Mouse (Mus musculus) ovary, postnatal 10 days (tissue): ENCODE results near the gene Stac2.
A peak's percentile ranks its signal among the peaks of the same experiment; 100 is the strongest.

Experiments
- DNase-seq: peaks from one replicate; pipeline ENCODE4 v3.0.0; 2022; ENCODE audit warnings: low spot score

Stac2 gene

GRCm38 (mm10) chr11:98050940-98051339, 2.3 kb downstream of the Stac2 start:
- DNase-seq = no peak

GRCm38 (mm10) chr11:98050520-98050815, 2.8 kb downstream of the Stac2 start:
- DNase-seq = no peak

- no peak for DNase-seq
Measured at GRCm38 (mm10) chr11:98049672-98050519, 3.4 kb downstream of the Stac2 start.

- DNase-seq = no peak
Measured at GRCm38 (mm10) chr11:98047745-98048144, 5.5 kb downstream of the Stac2 start.

- DNase-seq = no peak
Measured at GRCm38 (mm10) chr11:98046466-98046865, 6.8 kb downstream of the Stac2 start.

GRCm38 (mm10) chr11:98045596-98045995, 7.7 kb downstream of the Stac2 start:
- no peak for DNase-seq

- DNase-seq = no peak
Measured at GRCm38 (mm10) chr11:98044074-98044473, 9.2 kb downstream of the Stac2 start.

GRCm38 (mm10) chr11:98042741-98043140, 10.5 kb downstream of the Stac2 start:
- DNase-seq = no peak

GRCm38 (mm10) chr11:98040975-98041374, 12.3 kb downstream of the Stac2 start:
- no peak for DNase-seq

- no peak for DNase-seq
Measured at GRCm38 (mm10) chr11:98037871-98038270, 15.4 kb downstream of the Stac2 start.

GRCm38 (mm10) chr11:98035977-98036377, 17.3 kb downstream of the Stac2 start:
- no peak for DNase-seq

- DNase-seq = no peak
Measured at GRCm38 (mm10) chr11:98034840-98035239, 18.4 kb downstream of the Stac2 start.

- DNase-seq = no peak
Measured at GRCm38 (mm10) chr11:98034061-98034460, 19.2 kb downstream of the Stac2 start.

GRCm38 (mm10) chr11:98031443-98031770, 21.9 kb downstream of the Stac2 start:
- DNase-seq = peak; percentile 77

- DNase-seq = no peak
Measured at GRCm38 (mm10) chr11:98030701-98031442, 22.4 kb downstream of the Stac2 start.

- no peak for DNase-seq
Measured at GRCm38 (mm10) chr11:98027785-98028184, 25.5 kb downstream of the Stac2 start.

- no peak for DNase-seq
Measured at GRCm38 (mm10) chr11:98027297-98027688, 26.0 kb downstream of the Stac2 start.

GRCm38 (mm10) chr11:98026570-98027296, 26.5 kb downstream of the Stac2 start, which contains the start of gene Rpl19:
Gene Rpl19 (plus strand): TSS chr11:98026710.
- DNase-seq = peak; percentile 85

- DNase-seq = no peak
Measured at GRCm38 (mm10) chr11:98026248-98026569, 27.1 kb downstream of the Stac2 start.

GRCm38 (mm10) chr11:98024516-98024915, 28.7 kb downstream of the Stac2 start:
- no peak for DNase-seq

- peak; percentile 59 for DNase-seq
Measured at GRCm38 (mm10) chr11:98022555-98023371, 30.5 kb downstream of the Stac2 start, which contains the start of gene Cacnb1. Gene Cacnb1 (minus strand): TSS chr11:98023034.

GRCm38 (mm10) chr11:98022253-98022554, 31.1 kb downstream of the Stac2 start:
- DNase-seq = no peak
